Mouse (Mus musculus): ENCODE results near the gene Igf1r.

Igf1r gene

DNA sequence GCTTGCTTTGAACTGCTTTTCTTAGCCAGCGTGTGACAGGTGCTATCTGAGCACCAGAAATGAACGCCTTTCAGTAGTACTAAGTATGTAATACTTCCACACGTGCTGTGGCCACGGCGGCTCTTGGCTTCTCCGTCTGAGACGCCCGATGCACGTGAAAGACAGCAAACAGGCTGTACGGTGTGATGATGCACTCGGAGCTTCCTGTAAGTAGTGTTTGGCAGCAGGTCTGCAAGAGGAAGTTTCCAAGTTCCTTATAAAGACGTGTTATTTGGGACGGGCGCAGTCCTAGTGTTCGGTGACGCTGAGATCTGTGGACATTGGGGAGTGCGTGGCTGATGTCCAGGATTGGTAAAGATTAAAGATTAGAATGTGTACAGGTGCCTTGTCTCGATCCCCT is 5.4 kb downstream of the Igf1r start:
- DNase-seq (ENCODE audit: low read depth) = peak; percentile 70

DNA sequence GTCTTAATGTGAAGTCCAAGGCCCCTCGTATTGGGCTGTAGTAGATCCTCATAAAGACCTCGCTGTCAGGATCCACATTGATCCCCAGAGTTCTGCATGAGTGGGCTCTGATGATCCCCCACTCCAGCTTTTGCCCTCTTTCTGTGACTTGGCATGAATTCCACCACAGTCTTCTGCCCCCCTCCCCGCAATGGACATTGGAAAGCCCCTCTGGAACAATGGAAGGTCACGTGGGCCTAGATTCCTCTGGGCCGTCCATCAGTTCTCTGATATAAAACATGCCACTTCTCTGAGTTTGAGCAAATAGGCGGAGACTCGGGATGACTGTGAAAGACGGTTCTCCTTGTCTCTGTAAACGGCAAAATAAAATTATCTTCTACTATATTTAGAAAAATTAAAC is 8.1 kb downstream of the Igf1r start:
- no peak for DNase-seq (ENCODE audit: low read depth)

DNA sequence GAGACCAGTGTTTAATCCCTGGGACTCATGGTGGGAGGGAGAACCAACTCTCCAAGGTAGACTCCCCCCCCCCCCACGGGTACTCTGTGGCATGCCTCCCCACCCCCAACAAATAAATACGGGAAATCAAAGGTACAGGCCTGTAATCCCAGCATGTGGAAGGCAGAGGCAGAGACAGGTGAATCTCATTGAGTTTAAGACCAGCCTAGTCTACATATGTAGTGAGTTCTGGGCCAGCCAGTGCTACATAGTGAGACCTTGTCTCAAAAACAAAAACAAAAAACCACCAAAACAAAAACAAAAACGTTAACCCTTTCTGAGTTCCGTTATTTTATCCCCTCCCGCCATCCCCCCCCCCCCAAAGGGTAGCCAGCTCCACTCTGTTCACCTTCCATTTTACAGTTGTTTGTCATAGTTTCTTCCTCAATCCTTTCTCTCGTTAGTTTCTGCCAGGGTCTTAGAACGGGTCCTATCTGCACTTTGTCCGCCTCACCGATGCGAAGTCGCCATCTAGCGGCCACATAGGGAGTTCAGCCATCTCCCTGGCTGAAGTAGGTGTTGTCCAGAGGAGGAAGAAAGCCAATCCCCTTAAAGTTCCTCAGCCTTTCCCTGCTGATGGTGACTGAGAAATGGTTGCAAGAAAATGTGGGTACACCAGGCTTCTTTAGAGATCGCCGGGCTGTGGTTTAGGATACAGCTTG is 9.1 kb downstream of the Igf1r start:
- peak; percentile 81 for DNase-seq (ENCODE audit: low read depth)

DNA sequence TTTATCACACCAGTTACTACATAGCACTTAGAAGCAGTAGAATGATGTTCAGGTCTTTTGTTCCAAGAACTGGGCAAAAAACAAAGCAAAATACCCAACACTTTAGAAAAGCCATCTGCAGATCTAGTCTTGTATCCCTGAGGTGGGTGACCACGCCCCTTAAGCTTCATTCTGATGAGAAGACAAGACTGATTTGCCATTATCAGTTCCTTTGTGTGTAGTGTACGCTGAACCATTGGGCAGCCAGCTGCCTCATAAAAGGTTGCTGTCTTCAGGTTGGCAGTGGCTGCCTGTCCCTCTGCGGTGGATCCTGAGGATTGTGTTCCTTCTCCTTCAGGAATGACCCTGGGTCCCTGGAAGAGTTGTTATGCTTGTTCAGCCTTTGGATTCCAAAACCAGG is 11.1 kb downstream of the Igf1r start:
- DNase-seq (ENCODE audit: low read depth) = no peak

DNA sequence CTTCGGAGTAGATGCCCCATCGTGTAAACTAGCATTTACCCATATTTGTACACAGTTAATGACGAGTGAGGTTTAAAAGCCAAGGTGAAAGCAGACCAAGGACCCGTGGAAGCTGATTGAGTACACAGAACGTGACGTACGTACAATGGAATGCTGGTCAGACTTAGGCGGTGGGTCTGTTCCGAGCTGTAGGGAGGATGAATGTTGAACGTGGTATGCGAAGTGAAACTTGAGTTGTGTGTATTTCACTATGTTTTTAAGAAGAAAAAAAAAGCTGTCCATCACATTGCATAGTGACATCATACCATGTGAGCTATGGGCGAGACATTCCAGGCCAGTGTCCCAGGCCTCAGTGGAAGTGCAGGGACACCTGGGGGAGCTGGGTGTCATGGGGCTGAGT is 15.8 kb downstream of the Igf1r start:
- no peak for DNase-seq (ENCODE audit: low read depth)

DNA sequence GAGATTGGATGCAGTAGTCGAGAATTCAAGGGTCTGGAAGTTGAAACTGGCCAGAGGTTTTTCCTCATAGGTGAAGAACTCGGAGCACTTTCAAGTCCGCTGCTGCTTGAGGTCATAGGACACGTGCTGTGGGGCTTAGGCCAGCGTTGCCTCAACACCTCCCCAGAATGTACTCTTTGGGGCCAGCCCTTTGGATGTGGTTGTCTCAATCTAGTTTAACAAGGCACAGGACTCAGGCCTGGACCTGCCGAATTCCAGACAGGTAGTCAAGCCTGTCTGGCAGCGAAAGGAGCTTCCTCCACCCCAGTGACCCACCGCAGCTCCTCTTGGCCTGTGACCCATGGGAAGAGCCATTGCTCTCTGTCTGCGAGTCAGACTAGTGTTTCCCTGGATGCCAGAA is 16.4 kb downstream of the Igf1r start:
- no peak for DNase-seq (ENCODE audit: low read depth)

DNA sequence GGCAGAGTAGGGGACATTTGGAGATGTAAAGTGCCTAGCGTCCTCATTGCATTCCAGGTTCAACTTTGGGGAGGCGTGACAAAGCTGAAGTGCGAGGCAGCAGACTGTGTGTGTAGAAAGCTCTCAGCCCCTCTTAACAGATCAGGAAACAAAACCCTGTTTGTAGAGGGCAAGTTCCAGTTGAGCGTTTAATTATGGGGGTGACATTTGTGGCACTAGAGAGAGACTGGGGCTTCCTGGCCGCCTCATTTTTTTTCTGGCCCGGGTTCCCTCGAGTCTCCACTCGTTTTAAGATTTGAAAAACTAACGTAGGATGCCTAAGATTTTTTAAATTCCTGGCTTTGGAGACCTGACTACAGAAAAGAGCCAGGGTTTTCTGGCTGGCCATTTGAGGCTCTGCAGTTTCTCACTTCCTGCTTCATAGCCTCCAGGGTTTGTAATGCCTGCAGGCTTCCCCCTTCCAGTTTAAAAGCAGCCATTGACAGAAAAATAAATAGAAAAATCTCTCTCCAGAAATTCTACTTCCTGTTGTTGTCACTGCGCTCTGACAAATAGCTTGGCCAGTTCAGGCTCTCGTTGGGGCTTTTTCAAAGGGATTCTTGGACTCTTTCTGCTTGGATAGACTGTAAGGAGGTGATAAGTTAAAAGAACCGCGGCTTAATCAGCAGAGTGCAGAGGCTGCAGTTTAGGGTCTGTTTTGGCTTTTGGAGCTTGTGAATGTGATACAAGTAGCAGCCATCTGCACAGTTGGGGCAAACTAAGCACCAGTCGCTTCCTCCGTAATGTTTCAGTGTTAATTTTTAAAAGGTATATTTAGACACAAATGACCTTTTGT is 20.8 kb downstream of the Igf1r start:
- no peak for DNase-seq (ENCODE audit: low read depth)

DNA sequence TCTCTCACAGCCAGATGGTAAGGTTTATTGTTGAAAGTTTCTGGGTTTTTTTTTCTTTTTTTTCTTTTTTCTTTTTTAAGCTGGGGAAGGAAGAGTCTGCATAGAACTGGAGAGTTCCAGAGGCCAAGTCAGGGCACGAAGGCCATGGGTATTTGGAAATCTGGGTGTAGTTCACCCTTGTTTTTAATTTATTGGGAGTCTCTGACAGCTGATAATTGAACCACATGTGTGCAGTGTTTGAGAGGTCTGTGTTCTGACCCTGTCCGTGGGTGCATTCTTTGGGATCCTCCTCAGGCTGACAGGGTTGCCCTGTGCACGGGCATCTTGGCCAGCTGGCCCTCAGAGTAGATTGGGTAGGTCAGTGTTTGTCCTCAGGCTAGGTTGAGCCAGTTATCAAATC is 29.3 kb downstream of the Igf1r start:
- no peak for DNase-seq (ENCODE audit: low read depth)

DNA sequence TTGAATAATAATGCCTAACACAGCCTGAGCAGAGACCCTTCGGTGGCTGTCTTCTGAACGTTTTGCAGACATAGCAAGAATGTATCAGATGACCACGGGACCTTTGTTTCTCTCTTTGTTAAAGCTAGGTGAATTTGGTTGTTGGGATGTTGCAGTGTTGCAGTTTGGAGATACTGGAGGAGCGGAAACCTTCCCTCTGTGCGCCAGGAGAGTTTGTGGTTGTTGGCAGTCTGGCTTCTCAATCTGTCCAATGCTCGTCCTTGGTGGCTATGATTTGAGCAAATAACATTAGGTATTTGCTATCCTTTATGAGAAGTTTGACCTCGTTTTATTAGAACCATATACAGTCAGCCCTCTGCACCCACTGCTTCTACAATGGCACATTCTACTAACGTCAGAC is 30.2 kb downstream of the Igf1r start:
- no peak for DNase-seq (ENCODE audit: low read depth)

DNA sequence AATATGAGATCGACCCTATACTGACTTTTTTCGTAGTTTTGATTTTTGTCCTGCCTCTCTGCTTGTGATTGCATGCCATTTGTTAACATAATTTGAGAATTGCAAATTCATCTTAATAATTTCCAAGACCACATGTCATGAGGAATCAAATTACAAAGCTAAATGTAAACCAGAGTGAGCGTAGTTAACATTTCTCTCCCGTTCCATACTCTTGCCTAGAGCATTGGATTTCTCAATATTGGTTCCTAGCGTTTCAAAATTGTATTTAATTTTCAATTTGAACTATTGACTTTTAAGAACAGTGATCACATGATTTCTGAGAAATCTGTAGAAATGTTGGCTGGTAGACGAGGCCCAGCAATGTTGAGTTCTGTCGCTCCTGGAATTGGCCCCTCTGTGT is 30.8 kb downstream of the Igf1r start:
- no peak for DNase-seq (ENCODE audit: low read depth)

DNA sequence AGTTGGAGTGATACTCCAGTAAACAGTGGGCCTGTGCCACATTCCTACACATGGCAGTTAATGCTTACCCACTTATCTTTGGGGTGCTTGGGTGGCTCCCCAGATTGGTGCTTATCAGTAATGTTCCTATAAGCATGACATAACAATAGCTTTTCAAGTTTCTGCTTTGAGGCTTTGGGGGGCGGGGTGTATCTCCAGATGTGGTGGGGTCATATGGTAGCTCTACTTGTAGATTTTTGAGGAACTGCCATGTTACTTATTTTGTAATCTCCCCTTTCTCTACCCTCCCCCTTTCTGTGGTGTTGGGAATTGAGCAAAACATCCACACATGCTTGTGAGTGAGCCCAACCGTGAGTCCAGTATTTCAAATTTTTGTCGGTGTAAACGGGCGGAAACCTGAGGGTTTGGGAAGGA is 32.4 kb downstream of the Igf1r start:
- DNase-seq (ENCODE audit: low read depth) = no peak

DNA sequence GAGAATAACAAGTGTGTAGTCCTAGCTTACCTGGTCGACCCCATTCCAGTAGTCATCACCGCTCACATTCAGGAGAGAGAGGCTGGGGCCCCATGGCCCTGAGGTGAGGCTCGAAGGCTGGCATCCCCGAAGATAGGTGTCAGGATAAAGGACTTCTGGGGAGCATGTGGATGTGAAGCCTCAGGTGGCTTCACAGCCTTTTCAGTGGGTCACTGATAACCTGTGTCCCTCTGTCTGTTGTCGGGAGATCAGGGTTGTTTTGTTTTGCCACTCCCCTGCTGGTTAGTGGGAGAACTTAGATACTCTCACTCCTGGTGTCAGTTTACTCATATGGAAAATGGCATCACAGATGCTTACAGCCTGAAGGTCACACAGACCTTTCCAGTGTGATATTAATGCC is 32.9 kb downstream of the Igf1r start:
- DNase-seq (ENCODE audit: low read depth) = no peak

DNA sequence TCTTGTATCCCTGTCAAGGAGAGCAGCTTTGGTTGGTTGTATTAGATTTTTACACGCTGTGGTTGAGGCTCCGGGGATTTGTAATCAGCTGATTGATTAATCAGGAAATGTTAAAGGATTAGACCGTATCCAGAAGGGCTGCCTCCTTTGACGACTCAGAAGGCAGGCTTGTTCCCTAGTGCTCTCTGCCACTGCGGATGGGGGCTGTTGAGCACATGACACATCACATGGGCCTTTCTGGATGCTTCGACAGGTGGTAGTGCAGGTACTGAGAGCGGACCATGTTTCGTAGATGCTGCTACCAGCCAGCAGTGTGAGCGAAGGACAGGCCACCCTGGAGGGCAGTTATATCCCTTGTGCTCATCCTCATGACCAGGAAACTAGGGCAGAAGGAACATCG is 33.6 kb downstream of the Igf1r start:
- DNase-seq (ENCODE audit: low read depth) = no peak

DNA sequence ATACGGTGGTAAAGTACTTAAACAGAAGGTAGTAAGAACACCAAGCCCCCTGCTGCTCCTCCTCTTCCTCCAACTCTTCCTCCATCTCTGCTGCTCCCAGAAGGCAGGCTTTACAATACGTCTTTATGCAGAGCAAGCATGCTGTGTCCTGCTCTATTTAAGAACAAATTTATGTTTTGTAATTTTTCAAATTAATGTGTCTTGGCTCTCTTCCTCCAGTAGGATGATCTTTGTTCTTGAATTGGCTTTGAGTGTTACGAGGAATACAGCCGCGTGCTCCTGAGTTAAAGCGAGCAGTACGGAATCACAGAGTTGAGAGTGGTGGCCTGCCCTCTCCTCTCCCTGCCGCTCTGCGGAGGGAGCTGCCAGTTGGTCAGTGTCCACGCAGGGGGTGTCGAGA is 34.2 kb downstream of the Igf1r start:
- DNase-seq (ENCODE audit: low read depth) = no peak

DNA sequence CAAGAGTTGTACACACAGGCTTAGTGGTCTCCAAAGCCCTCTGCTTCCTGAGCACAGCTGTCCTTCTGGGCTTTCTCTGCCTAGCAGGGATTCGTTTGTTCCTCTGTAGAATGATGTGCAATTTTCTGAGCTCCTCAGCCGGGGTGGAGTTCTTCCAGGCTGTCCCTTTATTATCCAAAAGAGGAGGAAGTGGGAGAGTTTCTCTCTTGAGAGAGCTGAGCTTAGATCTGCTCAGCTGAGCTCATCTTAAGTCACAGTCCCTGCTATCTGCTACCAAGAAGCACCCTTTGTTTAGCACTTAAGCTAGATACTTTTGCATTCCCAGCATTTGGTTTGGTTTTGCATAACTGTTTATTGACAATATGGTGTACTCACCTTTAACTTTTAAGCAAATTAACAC is 36.7 kb downstream of the Igf1r start:
- DNase-seq (ENCODE audit: low read depth) = no peak

DNA sequence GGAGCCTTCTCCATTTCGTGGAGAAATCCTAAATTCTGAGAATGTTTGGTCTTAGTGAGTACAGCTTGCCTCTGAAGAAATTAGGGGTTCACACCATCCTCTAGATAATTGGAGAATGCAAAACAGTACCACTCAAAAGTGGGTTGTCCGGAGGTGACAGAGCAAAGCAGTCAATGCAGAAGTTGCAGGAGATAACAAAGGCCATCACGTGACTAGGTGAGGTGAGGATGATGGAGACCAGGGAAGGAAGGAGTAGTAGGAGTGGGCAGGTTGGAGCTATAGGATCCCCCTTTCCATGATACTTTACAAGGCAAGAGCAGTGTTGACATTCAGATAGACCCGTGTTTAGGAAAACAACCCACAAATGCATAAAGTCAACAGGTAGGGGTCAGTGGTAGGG is 41.0 kb downstream of the Igf1r start:
- no peak for DNase-seq (ENCODE audit: low read depth)

DNA sequence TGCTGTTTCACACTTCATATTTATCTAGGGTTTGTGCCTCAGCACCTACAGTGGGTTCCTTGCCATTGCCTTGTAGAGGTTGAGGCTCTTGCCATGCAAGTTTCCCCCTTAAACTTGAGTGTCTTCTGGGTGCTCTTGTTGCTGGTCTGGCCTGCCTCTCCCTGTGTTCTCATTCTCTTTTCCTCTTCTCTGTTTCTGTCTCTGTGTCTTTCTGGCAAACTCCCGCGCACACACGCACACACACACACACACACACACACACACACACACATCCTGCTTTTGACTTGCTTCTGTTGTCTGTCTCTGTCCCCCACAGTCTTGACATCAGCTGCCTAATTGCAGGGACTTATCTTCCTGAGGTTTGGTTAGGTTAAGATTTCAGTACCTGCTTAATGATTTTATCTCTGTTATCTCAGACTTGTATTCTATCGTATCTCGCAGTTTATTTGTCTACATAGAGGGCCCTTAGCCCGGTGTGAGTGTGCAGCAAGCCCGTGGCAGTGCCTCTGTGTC is 41.8 kb downstream of the Igf1r start:
- peak; percentile 52 for DNase-seq (ENCODE audit: low read depth)

DNA sequence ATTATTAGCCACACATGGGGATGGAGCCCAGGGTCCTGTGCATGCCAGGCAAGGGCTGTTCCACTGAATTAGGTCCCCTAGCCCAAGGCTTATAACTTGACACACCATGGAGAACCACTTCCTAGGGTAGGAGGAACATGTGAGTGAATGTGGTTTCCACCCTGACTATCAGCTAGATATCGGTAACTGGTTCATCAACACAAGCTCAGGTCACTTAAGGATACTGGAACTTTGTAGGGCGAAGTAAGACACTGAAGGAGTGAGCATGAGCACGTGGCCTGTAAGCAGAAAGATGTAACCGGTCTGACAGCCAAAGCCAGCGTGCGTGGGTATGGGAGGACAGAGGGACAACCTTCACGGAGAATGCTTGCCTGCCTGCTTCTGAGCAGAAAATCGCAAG is 42.6 kb downstream of the Igf1r start:
- peak; percentile 19 for DNase-seq (ENCODE audit: low read depth)

DNA sequence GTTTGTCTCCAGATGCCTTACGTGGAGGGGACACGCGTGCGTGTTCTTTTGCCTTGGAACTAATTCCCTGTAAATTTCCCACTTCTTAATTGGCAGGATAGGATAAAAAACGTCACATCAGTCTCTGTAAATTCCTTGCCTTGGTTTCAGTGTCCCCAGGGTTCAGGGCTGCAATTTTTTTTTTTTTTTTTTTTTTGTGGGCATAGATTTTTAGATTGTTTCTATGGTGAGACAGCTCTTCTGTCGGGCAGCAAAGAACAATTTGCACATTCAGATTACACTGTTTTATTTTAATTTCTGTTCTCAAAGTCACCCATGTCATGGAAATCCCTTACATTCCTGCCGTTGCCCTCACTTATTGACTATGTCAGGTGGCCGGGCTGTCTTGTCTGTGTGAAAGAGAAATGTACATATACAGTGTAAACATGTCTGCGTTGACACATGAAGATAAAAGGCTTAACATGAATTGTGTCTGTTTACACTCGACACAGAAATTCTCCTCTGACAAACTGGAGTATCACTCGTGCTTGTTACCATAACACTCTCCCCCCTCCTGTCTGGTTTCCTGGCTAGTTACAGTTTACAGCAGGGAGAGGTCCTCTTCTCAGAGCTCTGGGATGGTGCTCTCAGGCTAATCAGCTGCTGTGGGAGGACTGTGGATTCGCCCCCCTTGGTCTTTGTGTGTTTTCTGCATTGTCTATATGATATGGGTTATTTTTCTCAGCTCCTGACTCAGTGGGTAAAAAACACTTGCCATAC is 43.8 kb downstream of the Igf1r start:
- DNase-seq (ENCODE audit: low read depth) = no peak

DNA sequence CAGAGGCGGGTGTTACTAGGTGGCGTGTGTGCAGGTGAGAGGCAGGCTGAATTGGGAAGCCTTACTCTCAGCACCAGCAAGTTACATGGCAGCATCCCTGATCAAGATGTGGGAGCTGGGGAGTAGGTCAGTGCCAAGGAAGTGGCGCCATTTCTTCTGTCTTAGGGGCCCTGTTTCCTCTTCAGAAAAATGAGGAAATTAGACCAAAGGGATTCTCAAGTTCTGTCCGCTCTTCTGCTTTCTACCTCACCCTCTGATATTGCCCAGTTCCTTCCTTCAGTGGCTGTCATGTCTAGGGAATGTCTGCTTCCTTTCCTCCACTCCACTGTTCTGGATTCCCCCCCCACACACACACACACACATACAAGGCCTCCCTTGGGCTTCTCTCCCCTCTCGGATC is 48.6 kb downstream of the Igf1r start:
- DNase-seq (ENCODE audit: low read depth) = no peak

DNA sequence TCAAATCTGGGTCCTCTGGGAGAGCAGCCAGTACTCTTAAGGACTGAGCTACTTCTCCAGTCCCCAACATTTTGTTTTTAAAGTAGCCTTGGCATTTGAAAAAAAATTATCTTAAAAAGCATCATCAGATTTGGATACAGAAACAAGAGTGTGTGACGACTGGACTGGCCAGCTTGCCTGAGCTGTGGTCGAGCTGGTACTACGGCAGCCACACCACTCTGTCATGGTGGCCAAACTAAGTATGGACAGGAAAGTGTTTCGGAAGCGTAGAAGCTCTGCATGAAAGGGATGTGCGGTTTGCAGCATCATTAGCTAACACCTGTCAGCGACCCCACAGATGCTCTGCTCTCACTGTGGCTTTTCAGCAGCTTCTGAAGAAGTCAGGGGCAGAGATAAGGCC is 53.4 kb downstream of the Igf1r start:
- no peak for DNase-seq (ENCODE audit: low read depth)

DNA sequence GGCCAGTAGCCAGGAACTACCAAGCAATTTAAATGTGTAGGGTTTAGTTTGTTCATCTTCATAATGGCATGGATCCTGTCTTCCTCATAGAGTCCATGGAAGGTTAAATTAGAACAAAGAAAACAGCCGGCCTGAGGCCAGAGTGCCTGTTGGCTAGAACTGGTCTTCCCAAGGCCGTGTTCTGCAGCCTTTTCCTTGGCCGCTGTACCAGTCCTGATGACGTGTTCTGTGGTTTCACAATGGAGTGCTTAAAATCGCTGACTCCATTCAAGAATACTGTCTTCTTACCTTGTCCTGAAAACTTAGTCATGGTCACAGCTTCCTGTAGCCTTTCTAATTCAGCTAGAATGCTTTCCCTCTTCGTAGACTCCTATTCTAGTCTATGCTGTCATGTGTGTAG is 53.9 kb downstream of the Igf1r start:
- DNase-seq (ENCODE audit: low read depth) = no peak

DNA sequence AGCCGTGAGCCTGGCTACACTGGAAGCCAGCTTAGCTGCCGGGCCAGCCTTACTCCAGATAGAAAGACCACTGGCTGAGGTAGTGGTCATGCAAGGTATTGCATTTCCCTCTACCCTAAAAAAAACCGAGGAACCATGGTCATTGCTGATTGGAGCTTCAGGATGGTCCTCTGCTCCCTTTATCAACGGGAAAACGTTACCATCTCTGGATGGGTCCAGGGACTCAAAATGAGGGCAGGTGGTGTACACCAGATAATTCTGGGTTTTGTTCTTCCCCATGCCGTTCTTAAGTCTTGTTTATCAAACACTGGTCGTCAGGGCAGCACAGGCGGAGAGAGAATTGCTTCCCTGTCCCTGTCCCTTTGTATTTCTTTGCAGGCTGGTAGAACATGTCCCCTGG is 57.0 kb downstream of the Igf1r start:
- DNase-seq (ENCODE audit: low read depth) = no peak

Data from naive thymus-derived CD4-positive, alpha-beta T cell, adult 2 months (primary cell).